Mouse (Mus musculus): ENCODE results near the gene Rmdn3. TPM values are rescaled to one million over a fixed set of nuclear protein-coding genes. Genes with fewer than 3 reads are reported as not detected.

Rmdn3 gene
- total and polyA plus RNA-seq, 3 experiments = 41.8 to 59.1 (median 49.9) TPM

DNA sequence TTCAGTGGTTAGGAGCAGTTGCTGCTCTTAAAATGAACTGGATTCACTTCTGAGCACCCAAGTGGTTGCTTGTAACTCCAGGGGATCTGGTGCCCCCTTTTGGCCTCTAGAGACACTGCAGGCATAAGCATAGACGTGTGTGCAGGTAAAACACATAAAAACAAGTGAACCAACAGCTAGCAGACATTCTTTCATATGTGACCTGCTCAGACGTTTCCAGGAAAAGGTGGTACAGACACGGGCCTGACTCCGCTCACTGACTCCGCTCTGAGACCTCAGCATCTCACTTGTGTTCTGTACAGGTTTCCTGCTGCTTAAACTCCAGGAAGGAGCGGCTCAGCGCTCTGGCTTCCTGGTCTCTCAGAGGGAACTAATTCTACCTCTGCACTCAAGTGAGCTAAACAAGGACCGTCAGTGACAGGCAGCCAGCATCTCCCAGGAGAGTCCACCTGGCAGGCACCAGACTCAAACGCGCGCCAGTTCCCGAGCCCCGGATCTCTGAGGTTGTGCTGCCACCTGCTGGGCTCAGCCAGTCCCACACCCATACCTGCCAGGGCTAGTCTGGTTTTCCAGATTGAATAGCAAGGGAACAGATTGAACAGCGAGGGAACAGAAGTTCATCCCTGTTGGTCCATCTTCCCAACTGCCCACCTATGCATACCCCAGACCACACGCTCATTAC lies 32.3 kb upstream of the Rmdn3 start (continued):
- no peak for TF ChIP-seq GABPA (IDR thresholded peaks at IDR 0.05; ENCODE audit: insufficient replicate concordance, low read depth, low read length)
- TF ChIP-seq BHLHE40 (IDR thresholded peaks at IDR 0.05; ENCODE audit: low read depth, low read length) = peak; percentile 58
- no peak for TF ChIP-seq MAFK (IDR thresholded peaks at IDR 0.05; ENCODE audit: insufficient replicate concordance, low read length)
- peak; percentile 38; the same call in 1 of the 2 replicates for TF ChIP-seq ELF1 (IDR thresholded peaks at IDR 0.05; ENCODE audit: low read depth, low read length)
- TF ChIP-seq CHD1 (IDR thresholded peaks at IDR 0.05; ENCODE audit: low read depth, low read length) = no peak
- peak; percentile 70 for TF ChIP-seq ZC3H11A (IDR thresholded peaks at IDR 0.05; ENCODE audit: low read depth, low read length)
- TF ChIP-seq JUN (IDR thresholded peaks at IDR 0.05; ENCODE audit: insufficient read depth, low read depth, low read length) = no peak

DNA sequence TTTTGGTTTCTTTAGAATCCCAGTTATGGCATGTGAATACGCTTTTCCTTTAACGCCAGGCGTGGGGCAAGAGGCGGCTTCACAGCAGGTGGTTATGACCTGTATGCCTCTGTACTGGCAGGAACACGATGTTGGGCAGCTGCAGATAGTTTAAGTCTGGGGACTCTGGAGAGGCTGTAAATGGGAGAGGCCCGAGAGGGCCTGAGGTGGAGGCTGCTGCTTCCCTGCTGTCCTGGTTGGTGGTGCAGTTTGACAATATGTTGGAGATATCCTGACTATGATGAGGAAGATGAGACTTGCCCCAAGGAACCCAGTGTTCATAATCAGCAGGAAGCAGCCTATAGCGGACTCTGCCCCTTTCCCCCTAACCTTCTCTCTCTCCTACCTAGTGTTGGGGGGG lies 26.1 kb upstream of the Rmdn3 start:
- H3K9me3 ChIP-seq (replicated peaks; ENCODE audit: low read length) = peaks cover 3% of the 10 kb centered on the region
- no peaks in the 10 kb centered on the region for H3K79me2 ChIP-seq (replicated peaks; ENCODE audit: control insufficient read depth, extremely low read depth, insufficient read depth, poor library complexity, severe bottlenecking)
- H3K4me2 ChIP-seq (ENCODE audit: insufficient read depth, low read depth, poor library complexity, severe bottlenecking) = no peak overlapping the region
- dilution Hi-C loops (cut with MboI; ENCODE audit: extremely low pct_ligation_motif_present, extremely low pct_unique_long_range_greater_than_20kb, low sequenced_read_pairs) = no loop called here
- no peaks in the 10 kb centered on the region for H3K27me3 ChIP-seq (replicated peaks)
- H3K4me3 ChIP-seq (replicated peaks in 1 of 3; ENCODE audit: low read depth in 2 of 3, low read length in 2 of 3, poor library complexity in 1 of 3) = no peak overlapping the region
- no peak overlapping the region for H3K9ac ChIP-seq (ENCODE audit: insufficient read depth, low read depth)
- H3K27ac ChIP-seq (ENCODE audit: insufficient read depth, low read depth) = no peak overlapping the region
- TF ChIP-seq JUN (IDR thresholded peaks at IDR 0.05; ENCODE audit: insufficient read depth, low read depth, low read length) (no peak), RCOR1 (conservative IDR thresholded peaks at IDR 0.05; ENCODE audit: low read depth, low read length) (no peak), ZKSCAN1 (IDR thresholded peaks at IDR 0.05; ENCODE audit: borderline replicate concordance, low read depth, low read length) (no peak), NELFE (IDR thresholded peaks at IDR 0.05; ENCODE audit: low read depth, low read length) (no peak), MAX (IDR thresholded peaks at IDR 0.05; ENCODE audit: low read length) (no peak), MXI1 (IDR thresholded peaks at IDR 0.05; ENCODE audit: low read depth, low read length) (no peak), NRF1 (IDR thresholded peaks at IDR 0.05; ENCODE audit: low read depth, low read length) (no peak), ZC3H11A (IDR thresholded peaks at IDR 0.05; ENCODE audit: low read depth, low read length) (no peak), USF2 (conservative IDR thresholded peaks at IDR 0.05; ENCODE audit: low read depth, low read length) (no peak), ZMIZ1 (IDR thresholded peaks at IDR 0.05; ENCODE audit: low read depth, low read length) (no peak), SMC3 (IDR thresholded peaks at IDR 0.05; ENCODE audit: low read depth, low read length) (no peak), USF1 (IDR thresholded peaks at IDR 0.05; ENCODE audit: low read depth, low read length) (no peak), HCFC1 (IDR thresholded peaks at IDR 0.05; ENCODE audit: low read depth, low read length) (no peak), JUND (conservative IDR thresholded peaks at IDR 0.05; ENCODE audit: low read depth, low read length) (no peak), RAD21 (IDR thresholded peaks at IDR 0.05; ENCODE audit: low read depth, low read length) (no peak), CHD2 (IDR thresholded peaks at IDR 0.05; ENCODE audit: low read length) (no peak), MAZ (IDR thresholded peaks at IDR 0.05; ENCODE audit: low read depth, low read length) (no peak), KAT2A (IDR thresholded peaks at IDR 0.05; ENCODE audit: insufficient replicate concordance, low read length) (no peak)
- peaks cover 35 to 74% of the 10 kb centered on the region in 2 experiments for H3K36me3 ChIP-seq (replicated peaks in 1 of 2; ENCODE audit: control insufficient read depth in 1 of 2, insufficient read depth in 1 of 2, low read length in 1 of 2)
- H3K4me1 ChIP-seq (ENCODE audit: control insufficient read depth in 1 of 2, insufficient read depth in 2 of 2) = peaks cover 6 to 21% of the 10 kb centered on the region in 2 experiments; a peak in 3 of 4 replicates
- in situ Hi-C loops (cut with MboI; ENCODE audit: low pct_ligation_motif_present, low pct_unique_long_range_greater_than_20kb, low sequenced_read_pairs) = loop anchor here (10.0 to 25.0 kb wide), 3 partner anchors 58 to 421 kb away; partner anchors contain the start of genes Ccdc9b and Phgr1
- DNase-seq (ENCODE audit: extremely low read depth) = no peak
